In genomic region chr7:51627001-51627631, GRCm38 (mm10) we compare ENCODE assay signal across 10 mouse cellular contexts. TPM values are rescaled to one million over a fixed set of nuclear protein-coding genes. Genes with fewer than 3 reads are reported as not detected.
DNase-seq lines count a peak whose midpoint lies in the region; ATAC-seq and TF ChIP-seq lines count a peak whose summit lies in the region.
"Had no signal": no experiment of that assay in that cellular context is flagged by ENCODE, and none has a peak within 500 bp of the region (broad histone marks: within the 10 kb centered on the region; RNA-seq: fewer than 3 reads in every experiment).

No protein-coding gene starts in this region.

- peaks cover 55% of the 10 kb centered on the region for H3K27me3 ChIP-seq in forebrain, embryonic 11.5 days (ENCODE audit: control insufficient read depth, insufficient read depth, low read length)
- H3K27me3 ChIP-seq in limb, embryonic 14.5 days (ENCODE audit: control insufficient read depth, insufficient read depth, low read length): peaks cover 56% of the 10 kb centered on the region

- peak overlapping the region; percentile 63 for H3K27ac ChIP-seq in forebrain, embryonic 11.5 days (ENCODE audit: low read depth, low read length)
- no peak overlapping the region for H3K27ac ChIP-seq in limb, embryonic 14.5 days (replicated peaks; ENCODE audit: low read depth, low read length)

- intact Hi-C loops in left cerebral cortex, postnatal 36 days (cut with DNase I): loop anchor here (10.0 kb wide), 1 partner anchor 1712 kb away; the partner anchor contains the start of gene Slc6a5

- no peaks in the 10 kb centered on the region for H3K36me3 ChIP-seq in forebrain, embryonic 11.5 days (ENCODE audit: control insufficient read depth, insufficient read depth, low read length)
- no peaks in the 10 kb centered on the region for H3K36me3 ChIP-seq in limb, embryonic 14.5 days (ENCODE audit: control insufficient read depth, insufficient read depth, low read length)

- peak overlapping the region; percentile 44; the same call in 1 of the 2 replicates for H3K9ac ChIP-seq in forebrain, embryonic 11.5 days (ENCODE audit: low read length)
- no peak overlapping the region for H3K9ac ChIP-seq in limb, embryonic 14.5 days (ENCODE audit: low read depth, low read length, severe bottlenecking)

- DNase-seq in left cerebral cortex, postnatal 36 days (ENCODE audit: low spot score in 2 of 2): peak; percentile 12 to 21
- no peak for DNase-seq in left cerebral cortex, adult 11 months (ENCODE audit: low spot score)
- DNase-seq in forebrain, embryonic 11.5 days (ENCODE audit: low spot score): peak; percentile 77
- DNase-seq in limb, embryonic 14.5 days (ENCODE audit: low spot score): no peak
- peak; percentile 39 for DNase-seq in right cerebral cortex, postnatal 4 days
- no peak for DNase-seq in lung, postnatal 4 days
- no peak for DNase-seq in urinary bladder, adult 18-20 months (ENCODE audit: low spot score in 2 of 2)
- DNase-seq in yolk sac, embryonic 10.5 days (ENCODE audit: low spot score): no peak
- DNase-seq: cerebellum, adult 9-10 months had no signal

- ATAC-seq in forebrain, embryonic 11.5 days (replicated peaks; ENCODE audit: low FRiP score): peak; percentile 87
- ATAC-seq in limb, embryonic 14.5 days (ENCODE audit: low FRiP score, low read depth): peak; percentile 34; the same call in 1 of the 2 replicates

- WGBS in forebrain, embryonic 11.5 days: under 1% methylated on average over 26 of the region's 26 CpGs
- WGBS in limb, embryonic 14.5 days: 2% methylated on average over 26 of the region's 26 CpGs

- H3K4me3 ChIP-seq in forebrain, embryonic 11.5 days (ENCODE audit: low read depth, low read length): peak overlapping the region; percentile 16
- no peak overlapping the region for H3K4me3 ChIP-seq in limb, embryonic 14.5 days (replicated peaks; ENCODE audit: low read length)
- H3K4me3 ChIP-seq: myocyte had no signal

- TF ChIP-seq POLR2A in limb, embryonic 14.5 days (IDR thresholded peaks at IDR 0.05; ENCODE audit: borderline replicate concordance, extremely low read depth, insufficient read depth, insufficient read length): no peak

- no peaks in the 10 kb centered on the region for H3K9me3 ChIP-seq in forebrain, embryonic 11.5 days (ENCODE audit: control insufficient read depth, low read length)
- H3K9me3 ChIP-seq in limb, embryonic 14.5 days (ENCODE audit: control insufficient read depth, low read length): no peaks in the 10 kb centered on the region

- peak overlapping the region; percentile 45 for H3K4me2 ChIP-seq in forebrain, embryonic 11.5 days (ENCODE audit: low read depth, low read length, severe bottlenecking)
- H3K4me2 ChIP-seq in limb, embryonic 14.5 days (replicated peaks; ENCODE audit: low read depth, low read length, severe bottlenecking): peak overlapping the region; percentile 23; the same call in 1 of the 2 replicates

- peaks cover 2% of the 10 kb centered on the region; the same call in 1 of the 2 replicates for H3K4me1 ChIP-seq in forebrain, embryonic 11.5 days (replicated peaks; ENCODE audit: control insufficient read depth, insufficient read depth, low read length)
- 0 out of 2 replicates have a peak, but pooled peaks cover 7% of the 10 kb centered on the region for H3K4me1 ChIP-seq in limb, embryonic 14.5 days (ENCODE audit: control insufficient read depth, insufficient read depth, low read length)

RNA-seq across cellular contexts. Expression of gene Slc17a6, which starts 5.3 kb away (rescaled TPM):
- 10 to 100 TPM; 24.2 to 31.9 TPM for total RNA-seq in left cerebral cortex, postnatal 36 days (2021)
- polyA plus RNA-seq in forebrain, embryonic 11.5 days (2014; fragmentation: Nextera tagmentation; extraction: Ambion mirVana): 23.1 and 24.4 TPM in 2 replicates
- 0.69 and 1.00 TPM in 2 replicates for polyA plus RNA-seq in limb, embryonic 14.5 days (2012; rRNA removed)
- 0.55 and 0.87 TPM in 2 replicates for polyA plus RNA-seq in limb, embryonic 14.5 days (2014; fragmentation: Nextera tagmentation; extraction: Ambion mirVana)

Comparison
In these comparisons a context has a peak if more than half of its experiments do, and no peak if none do; other contexts are left out.
1. DNase-seq: peak in left cerebral cortex, postnatal 36 days (2 of 2), forebrain, embryonic 11.5 days (single experiment) and right cerebral cortex, postnatal 4 days (single experiment); none in left cerebral cortex, adult 11 months (single experiment), limb, embryonic 14.5 days (single experiment), lung, postnatal 4 days (0 of 2), urinary bladder, adult 18-20 months (0 of 2) and yolk sac, embryonic 10.5 days (single experiment).
2. RNA of gene Slc17a6, which starts 5.3 kb away (polyA plus RNA-seq): 23.1 to 24.4 TPM in forebrain, embryonic 11.5 days; 0.55 to 1.00 TPM in limb, embryonic 14.5 days; every median in the first group is over 10 times any median in the second.